Mouse (Mus musculus) c-Kit-positive CD71-positive TER-119-positive erythroid progenitor cells, embryonic 14.5 days (primary cell): ENCODE measurements around the gene Amd2.

Experiments used
- DNase-seq: peaks from one replicate; pipeline ENCODE4 v3.0.0-alpha.2; 2013; ENCODE audit warnings: low spot score

Amd2 gene

GRCm38 (mm10) chr10:35711792-35712191, at the start of gene Amd2:
TSS of gene Amd2 (minus strand) at chr10:35711892.
- no peak for DNase-seq

GRCm38 (mm10) chr10:35761280-35761679, 49.6 kb upstream of the Amd2 start:
- DNase-seq, result no peak

DNA sequence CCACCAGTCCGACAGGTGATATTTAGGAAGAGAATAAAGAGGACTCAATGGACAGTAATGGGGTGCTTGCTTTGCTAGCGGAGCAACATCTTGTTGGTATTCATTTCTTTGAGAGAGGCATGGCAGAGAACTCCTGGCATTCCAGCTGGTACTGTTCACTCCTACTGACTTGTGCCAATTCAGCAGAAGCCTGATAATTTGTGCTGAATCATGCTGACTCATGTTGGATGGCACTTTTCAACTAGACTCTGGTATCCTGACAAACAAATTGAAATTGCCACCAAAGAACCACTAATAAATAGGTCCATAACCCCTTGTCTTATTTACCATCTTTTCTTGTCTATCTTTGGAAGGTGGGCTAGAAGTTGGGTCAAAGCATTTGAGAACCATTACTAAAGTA, 25.9 kb upstream of the Amd2 start:
- DNase-seq, result peak; percentile 8

DNA sequence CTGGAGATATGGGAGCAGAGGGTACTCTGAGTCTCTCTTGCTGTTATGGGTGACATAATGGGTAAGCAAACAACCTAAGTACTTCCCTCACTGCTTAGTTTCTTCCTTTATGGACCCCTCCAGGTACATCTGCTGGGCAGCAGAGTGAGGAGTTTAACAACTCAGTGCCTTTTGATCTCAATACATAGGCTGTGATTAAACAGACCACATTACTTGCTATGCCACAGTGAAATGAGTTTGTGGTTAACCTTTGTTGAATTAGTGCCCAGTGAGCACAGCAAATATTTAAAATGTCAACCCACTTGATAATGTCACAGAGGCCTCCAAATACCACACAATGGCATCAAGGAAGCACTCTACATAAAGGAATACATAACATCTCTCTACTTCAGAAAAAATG, 2.6 kb upstream of the Amd2 start:
- no peak for DNase-seq
